Mouse (Mus musculus) CH12.LX (cell line): ENCODE data around the gene Arl5c. TPM values are rescaled to one million over a fixed set of nuclear protein-coding genes. Genes with fewer than 3 reads are reported as not detected.

Source experiments
- DNase-seq: peaks from one replicate; pipeline ENCODE4 v3.0.0-alpha.2; 2013; ENCODE audit errors: extremely low read depth
- H3K27ac ChIP-seq: 2 replicates; pipeline ENCODE4 v1.5.1; 2012; ENCODE audit warnings: low read depth, mild to moderate bottlenecking, control low read depth, moderate library complexity; ENCODE audit not compliant: insufficient read depth
- H3K27me3 ChIP-seq: replicated peaks from 2 replicates; pipeline ENCODE3; 2012; ENCODE audit warnings: inconsistent platforms
- H3K36me3 ChIP-seq, 2 experiments: replicated peaks in 1 of 2; 2 replicates each; pipeline versions ENCODE3 to v1.6.1; 2012; ENCODE audit warnings: inconsistent platforms in 1 of 2, low read length in 1 of 2, mild to moderate bottlenecking in 1 of 2, mixed read lengths in 1 of 2, moderate library complexity in 1 of 2; ENCODE audit not compliant: control insufficient read depth in 1 of 2, insufficient read depth in 1 of 2
- H3K4me1 ChIP-seq, 2 experiments: 2 replicates each; pipeline ENCODE4 v1.6.1; 2012; ENCODE audit warnings: inconsistent platforms in 1 of 2, moderate library complexity in 1 of 2; ENCODE audit not compliant: insufficient read depth in 2 of 2, control insufficient read depth in 1 of 2
- H3K4me2 ChIP-seq: 2 replicates; pipeline ENCODE4 v1.6.1; 2012; ENCODE audit warnings: low read depth, mild to moderate bottlenecking, control low read depth; ENCODE audit not compliant: poor library complexity, insufficient read depth, severe bottlenecking
- H3K4me3 ChIP-seq, 3 experiments: fragments of 150-350 bp in 1 of 3; sonication (generic) in 1 of 3; replicated peaks in 1 of 3; 2 replicates each; pipeline versions ENCODE3 to v1.5.1; 2011 to 2012; ENCODE audit warnings: low read depth in 2 of 3, low read length in 2 of 3, mild to moderate bottlenecking in 2 of 3, moderate library complexity in 2 of 3, control low read depth in 1 of 3, improper control_type of control experiment in 1 of 3, inconsistent platforms in 1 of 3, mixed read lengths in 1 of 3; ENCODE audit not compliant: poor library complexity in 1 of 3
- H3K79me2 ChIP-seq: replicated peaks from 2 replicates; pipeline ENCODE4 v1.6.1; 2012; ENCODE audit warnings: mild to moderate bottlenecking, moderate library complexity; ENCODE audit not compliant: control insufficient read depth, poor library complexity, insufficient read depth, severe bottlenecking; ENCODE audit errors: extremely low read depth
- H3K9ac ChIP-seq: 2 replicates; pipeline ENCODE4 v1.6.1; 2012; ENCODE audit warnings: low read depth, mild to moderate bottlenecking, control low read depth, moderate library complexity; ENCODE audit not compliant: insufficient read depth
- H3K9me3 ChIP-seq: replicated peaks from 2 replicates; pipeline ENCODE3; 2012; ENCODE audit warnings: low read length, inconsistent platforms, mixed read lengths
- CTCF ChIP-seq, 2 experiments: IDR thresholded peaks in 1 of 2; conservative IDR thresholded peaks in 1 of 2; 2 replicates each; pipeline ENCODE4 v1.5.1; 2011 to 2012; ENCODE audit warnings: low read depth in 2 of 2, low read length in 2 of 2, improper control_type of control experiment in 1 of 2, inconsistent platforms in 1 of 2, mild to moderate bottlenecking in 1 of 2, moderate library complexity in 1 of 2
- EP300 ChIP-seq: IDR thresholded peaks from 2 replicates; pipeline ENCODE4 v1.6.1; 2011; ENCODE audit warnings: low read length, improper control_type of control experiment
- GABPA ChIP-seq: IDR thresholded peaks from 2 replicates; pipeline ENCODE4 v1.6.1; 2012; ENCODE audit warnings: low read depth, low read length, improper control_type of control experiment, inconsistent platforms; ENCODE audit not compliant: insufficient replicate concordance
- HCFC1 ChIP-seq: IDR thresholded peaks from 2 replicates; pipeline ENCODE4 v1.6.1; 2012; ENCODE audit warnings: low read depth, mild to moderate bottlenecking, inconsistent platforms, low read length, improper control_type of control experiment
- IRF4 ChIP-seq: IDR thresholded peaks from 2 replicates; pipeline ENCODE4 v1.6.1; 2014; ENCODE audit warnings: low read depth, mild to moderate bottlenecking, inconsistent platforms, low read length, improper control_type of control experiment
- JUN ChIP-seq: IDR thresholded peaks from 2 replicates; pipeline ENCODE4 v1.6.1; 2011; ENCODE audit warnings: low read depth, mild to moderate bottlenecking, low read length, improper control_type of control experiment, moderate library complexity; ENCODE audit not compliant: insufficient read depth
- MXI1 ChIP-seq: IDR thresholded peaks from 2 replicates; pipeline ENCODE4 v1.6.1; 2011; ENCODE audit warnings: mild to moderate bottlenecking, low read depth, low read length, improper control_type of control experiment
- NELFE ChIP-seq: IDR thresholded peaks from 2 replicates; pipeline ENCODE4 v1.6.1; 2011; ENCODE audit warnings: low read depth, low read length, improper control_type of control experiment
- NRF1 ChIP-seq: IDR thresholded peaks from 2 replicates; pipeline ENCODE4 v1.6.1; 2014; ENCODE audit warnings: low read depth, mild to moderate bottlenecking, inconsistent platforms, low read length, improper control_type of control experiment, moderate library complexity
- RAD21 ChIP-seq: IDR thresholded peaks from 2 replicates; pipeline ENCODE4 v1.6.1; 2011; ENCODE audit warnings: low read depth, mild to moderate bottlenecking, low read length, improper control_type of control experiment, moderate library complexity
- RCOR1 ChIP-seq: conservative IDR thresholded peaks from 2 replicates; pipeline ENCODE4 v1.6.1; 2012; ENCODE audit warnings: low read depth, mild to moderate bottlenecking, inconsistent platforms, low read length, improper control_type of control experiment
- SMC3 ChIP-seq: IDR thresholded peaks from 2 replicates; pipeline ENCODE4 v1.6.1; 2011; ENCODE audit warnings: low read depth, low read length, improper control_type of control experiment
- USF1 ChIP-seq: IDR thresholded peaks from 2 replicates; pipeline ENCODE4 v1.6.1; 2014; ENCODE audit warnings: low read depth, mild to moderate bottlenecking, inconsistent platforms, low read length, improper control_type of control experiment
- ZC3H11A ChIP-seq: IDR thresholded peaks from 2 replicates; pipeline ENCODE4 v1.6.1; 2012; ENCODE audit warnings: low read depth, mild to moderate bottlenecking, inconsistent platforms, low read length, improper control_type of control experiment
- dilution Hi-C: fragments of 300-500 bp; cut with MboI; formaldehyde crosslinking; loops from 2 replicates; pipeline ENCODE4 v1.14.3; 2020; ENCODE audit warnings: low sequenced_read_pairs; ENCODE audit not compliant: extremely low pct_unique_long_range_greater_than_20kb, extremely low pct_ligation_motif_present
- in situ Hi-C: fragments of 300-500 bp; cut with MboI; formaldehyde crosslinking; loops from 3 replicates; pipeline ENCODE4 v1.14.3; 2019; ENCODE audit warnings: low sequenced_read_pairs, low pct_ligation_motif_present, low pct_unique_long_range_greater_than_20kb, mixed read lengths
- polyA plus RNA-seq: library from polyadenylated mRNA; unstranded; fragments of >175 nt; gene quantifications from 2 replicates; pipeline ENCODE4 v1.2.1, GENCODE M21; 2012; ENCODE audit warnings: low read depth; ENCODE audit not compliant: insufficient read length
- total RNA-seq, 2 experiments: library from RNA; depleted of rRNA; stranded (reverse); fragments of 300-350 nt in 1 of 2; fragments of >200 nt in 1 of 2; gene quantifications; 2 replicates each; pipeline ENCODE4 v1.2.3; 2012 to 2014

Gene Arl5c
- total and polyA plus RNA-seq, 3 experiments = 28.5 to 45.5 (median 32.2) TPM

GRCm38 (mm10) chr11:97960907-97961306 is 35.1 kb downstream of the Arl5c start:
- TF ChIP-seq RCOR1 (no peak), MXI1 (no peak), SMC3 (peak; percentile 82), NRF1 (0 out of 2 replicates have a peak, but pooled peaks have one; percentile 11), IRF4 (peak; percentile 16; the same call in 1 of the 2 replicates), CTCF (conservative IDR thresholded peaks at IDR 0.05 in 1 of 2, IDR thresholded peaks at IDR 0.05 in 1 of 2; ENCODE audit: low read depth in 2 of 2, low read length in 2 of 2) (peak; percentile 29 to 73; a peak in 3 of 4 replicates), RAD21 (peak; percentile 60), ZC3H11A (peak; percentile 27)
- in situ Hi-C loops (no loop called here), dilution Hi-C loops (no loop called here)
- H3K36me3 ChIP-seq = no peaks in the 10 kb centered on the region
- H3K4me3 ChIP-seq = no peak overlapping the region
- H3K4me1 ChIP-seq = peaks cover 5 to 22% of the 10 kb centered on the region in 2 experiments; a peak in 3 of 4 replicates
- H3K79me2 ChIP-seq = no peaks in the 10 kb centered on the region
- no peak overlapping the region for H3K9ac ChIP-seq
- no peak overlapping the region for H3K4me2 ChIP-seq
- peaks cover 8% of the 10 kb centered on the region for H3K27me3 ChIP-seq
- H3K9me3 ChIP-seq = no peaks in the 10 kb centered on the region
- DNase-seq = no peak
- H3K27ac ChIP-seq = no peak overlapping the region

- H3K27me3 ChIP-seq = peaks cover 5% of the 10 kb centered on the region
- DNase-seq = no peak
- no peak overlapping the region for H3K4me2 ChIP-seq
- no peak overlapping the region for H3K27ac ChIP-seq
- in situ Hi-C loops (no loop called here), dilution Hi-C loops (no loop called here)
- TF ChIP-seq EP300 = no peak
- TF ChIP-seq HCFC1 = no peak
- no peak for TF ChIP-seq GABPA
- TF ChIP-seq JUN = no peak
- no peak for TF ChIP-seq NELFE
- H3K79me2 ChIP-seq = no peaks in the 10 kb centered on the region
- H3K9me3 ChIP-seq = no peaks in the 10 kb centered on the region
- no peak overlapping the region for H3K4me3 ChIP-seq
- peaks cover 5 to 37% of the 10 kb centered on the region in 2 experiments; a peak in 3 of 4 replicates for H3K4me1 ChIP-seq
- H3K9ac ChIP-seq = no peak overlapping the region
- H3K36me3 ChIP-seq = no peaks in the 10 kb centered on the region
Observed at GRCm38 (mm10) chr11:97959300-97959680, 36.7 kb downstream of the Arl5c start.

- no peaks in the 10 kb centered on the region for H3K9me3 ChIP-seq
- peaks cover 5 to 42% of the 10 kb centered on the region in 2 experiments for H3K4me1 ChIP-seq
- no peak for DNase-seq
- H3K27ac ChIP-seq = no peak overlapping the region
- H3K79me2 ChIP-seq = no peaks in the 10 kb centered on the region
- TF ChIP-seq USF1 (peak; percentile 11; the same call in 1 of the 2 replicates), SMC3 (no peak)
- H3K4me3 ChIP-seq = no peak overlapping the region
- in situ Hi-C loops = no loop called here
- no peak overlapping the region for H3K9ac ChIP-seq
- H3K27me3 ChIP-seq = peaks cover under 1% of the 10 kb centered on the region
- dilution Hi-C loops = no loop called here
- H3K4me2 ChIP-seq = no peak overlapping the region
- no peaks in the 10 kb centered on the region for H3K36me3 ChIP-seq
Observed at GRCm38 (mm10) chr11:97958641-97959299, 37.2 kb downstream of the Arl5c start.
